Mouse (Mus musculus) right cerebral cortex, postnatal 36 days (tissue): Measurements from ENCODE around the gene Rfc5.
A peak's percentile ranks its signal among the peaks of the same experiment; 100 is the strongest.
"Not testable (repeated sequence)": the region's sequence is repeated elsewhere in the genome, so short reads cannot be mapped to it uniquely, and the experiment has no call there.

Experiments
- DNase-seq, 2 experiments: peaks; one replicate each; pipeline ENCODE4 v3.0.0; 2022; ENCODE audit warnings: low spot score in 2 of 2, mixed read lengths in 1 of 2

The Rfc5 gene

GRCm38 (mm10) chr5:117388877-117389276 lies at the start of gene Rfc5:
Gene Rfc5 (minus strand): TSS chr5:117389047.
- peak; percentile 90 to 91 for DNase-seq

- DNase-seq = not testable (repeated sequence)
Measured at GRCm38 (mm10) chr5:117433501-117433900, 44.7 kb upstream of the Rfc5 start.

GRCm38 (mm10) chr5:117417442-117417841 lies 28.6 kb upstream of the Rfc5 start:
- DNase-seq = no peak

GRCm38 (mm10) chr5:117415011-117415912 lies 26.4 kb upstream of the Rfc5 start:
- DNase-seq = no peak

- DNase-seq = no peak
Measured at GRCm38 (mm10) chr5:117414611-117415010, 25.8 kb upstream of the Rfc5 start.

- peak; percentile 69 to 70 for DNase-seq
Measured at GRCm38 (mm10) chr5:117413507-117414501, 25.0 kb upstream of the Rfc5 start, which contains the start of gene Ksr2. Gene Ksr2 (plus strand): TSS chr5:117414000.

GRCm38 (mm10) chr5:117409369-117409768 lies 20.5 kb upstream of the Rfc5 start:
- DNase-seq = no peak

GRCm38 (mm10) chr5:117408216-117408615 lies 19.4 kb upstream of the Rfc5 start:
- DNase-seq = no peak

- DNase-seq = not testable (repeated sequence)
Measured at GRCm38 (mm10) chr5:117404671-117405070, 15.8 kb upstream of the Rfc5 start.

GRCm38 (mm10) chr5:117403609-117404008 lies 14.8 kb upstream of the Rfc5 start:
- DNase-seq = no peak

GRCm38 (mm10) chr5:117399281-117399680 lies 10.4 kb upstream of the Rfc5 start:
- no peak for DNase-seq

- DNase-seq = no peak
Measured at GRCm38 (mm10) chr5:117398007-117398550, 9.2 kb upstream of the Rfc5 start.

- DNase-seq = no peak
Measured at GRCm38 (mm10) chr5:117397371-117397770, 8.5 kb upstream of the Rfc5 start.

- no peak for DNase-seq
Measured at GRCm38 (mm10) chr5:117396596-117397014, 7.8 kb upstream of the Rfc5 start.

- DNase-seq = no peak
Measured at GRCm38 (mm10) chr5:117395834-117396233, 7.0 kb upstream of the Rfc5 start.

GRCm38 (mm10) chr5:117390895-117391294 lies 2.0 kb upstream of the Rfc5 start:
- no peak for DNase-seq

- no peak for DNase-seq
Measured at GRCm38 (mm10) chr5:117388296-117388751, 523 bp downstream of the Rfc5 start.

GRCm38 (mm10) chr5:117383198-117383597 lies 5.6 kb downstream of the Rfc5 start:
- no peak for DNase-seq

GRCm38 (mm10) chr5:117381785-117382184 lies 7.1 kb downstream of the Rfc5 start:
- DNase-seq = no peak

- DNase-seq = no peak
Measured at GRCm38 (mm10) chr5:117380199-117380598, 8.6 kb downstream of the Rfc5 start.

- not testable (repeated sequence) for DNase-seq
Measured at GRCm38 (mm10) chr5:117377731-117378130, 11.1 kb downstream of the Rfc5 start.

GRCm38 (mm10) chr5:117376331-117376761 lies 12.5 kb downstream of the Rfc5 start:
- peak; percentile 59 to 69 for DNase-seq
